Mouse (Mus musculus) ES-E14 (cell line): ENCODE data around the gene Atp1b3. TPM values are rescaled to one million over a fixed set of nuclear protein-coding genes. Genes with fewer than 3 reads are reported as not detected.

Experiments used
- DNase-seq: peaks from one replicate; pipeline ENCODE4 v3.0.0-alpha.2; 2013; ENCODE audit warnings: low read depth, low spot score
- H3K27ac ChIP-seq: 2 replicates; pipeline ENCODE4 v1.5.1; 2012; ENCODE audit warnings: low read depth, mild to moderate bottlenecking, low read length, moderate library complexity, mixed read lengths; ENCODE audit not compliant: poor library complexity, insufficient read depth, severe bottlenecking
- H3K36me3 ChIP-seq: 2 replicates; pipeline ENCODE4 v1.6.1; 2012; ENCODE audit warnings: mild to moderate bottlenecking, low read length, moderate library complexity, mixed read lengths; ENCODE audit not compliant: control insufficient read depth, poor library complexity, insufficient read depth, severe bottlenecking
- H3K4me1 ChIP-seq, 2 experiments: fragments of 150-350 bp in 1 of 2; sonication (generic) in 1 of 2; 2 replicates each; pipeline ENCODE4 v1.6.1; 2012; ENCODE audit warnings: low read length in 2 of 2, mild to moderate bottlenecking in 1 of 2, mixed read lengths in 1 of 2; ENCODE audit not compliant: control insufficient read depth in 2 of 2, insufficient read depth in 2 of 2, poor library complexity in 1 of 2
- H3K4me3 ChIP-seq, 2 experiments: fragments of 150-350 bp in 1 of 2; sonication (generic) in 1 of 2; 2 replicates each; pipeline ENCODE4 v1.5.1; 2012; ENCODE audit warnings: low read length in 2 of 2, low read depth in 1 of 2, mild to moderate bottlenecking in 1 of 2, mixed read lengths in 1 of 2; ENCODE audit not compliant: insufficient read depth in 1 of 2, poor library complexity in 1 of 2, severe bottlenecking in 1 of 2
- H3K9ac ChIP-seq: 2 replicates; pipeline ENCODE4 v1.6.1; 2012; ENCODE audit warnings: low read depth, mild to moderate bottlenecking, low read length, mixed read lengths; ENCODE audit not compliant: poor library complexity, insufficient read depth, severe bottlenecking
- H3K9me3 ChIP-seq: fragments of 150-350 bp; sonication (generic); 2 replicates; pipeline ENCODE4 v1.6.1; 2012; ENCODE audit warnings: low read depth, mild to moderate bottlenecking, low read length; ENCODE audit not compliant: control insufficient read depth, insufficient read depth
- CHD2 ChIP-seq: IDR thresholded peaks from 2 replicates; pipeline ENCODE4 v1.6.1; 2014; ENCODE audit warnings: mild to moderate bottlenecking, low read depth, low read length, inconsistent platforms
- HCFC1 ChIP-seq: IDR thresholded peaks from 2 replicates; pipeline ENCODE4 v1.6.1; 2012; ENCODE audit warnings: low read length, inconsistent platforms, borderline replicate concordance; ENCODE audit not compliant: insufficient read depth
- MAFK ChIP-seq: IDR thresholded peaks from 2 replicates; pipeline ENCODE4 v1.6.1; 2014; ENCODE audit warnings: mild to moderate bottlenecking, low read depth, low read length, inconsistent platforms; ENCODE audit not compliant: insufficient read depth
- ZC3H11A ChIP-seq: IDR thresholded peaks from 2 replicates; pipeline ENCODE4 v1.6.1; 2012; ENCODE audit warnings: low read depth, mild to moderate bottlenecking, inconsistent platforms, low read length, borderline replicate concordance
- ZNF384 ChIP-seq: IDR thresholded peaks from 2 replicates; pipeline ENCODE4 v1.6.1; 2012; ENCODE audit warnings: low read depth, low read length, inconsistent platforms
- in situ Hi-C, 2 experiments: fragments of 600-800 bp; cut with MboI; formaldehyde crosslinking; loops; one replicate each; pipeline ENCODE4 v1.15.1; 2025; ENCODE audit warnings: low sequenced_read_pairs in 2 of 2, inconsistent platforms in 1 of 2; ENCODE audit not compliant: unreplicated experiment in 2 of 2
- total RNA-seq: library from RNA; depleted of rRNA; stranded (reverse); fragments of 300-350 nt; gene quantifications from 2 replicates; pipeline ENCODE4 v1.2.3, GENCODE M21; 2012

Atp1b3 gene
- total RNA-seq, 1 experiment: 132 TPM

GRCm38 (mm10) chr9:96348885-96349284 lies 15.4 kb downstream of the Atp1b3 start:
- H3K9ac ChIP-seq: no peak overlapping the region
- no peaks in the 10 kb centered on the region for H3K9me3 ChIP-seq
- H3K4me3 ChIP-seq: no peak overlapping the region
- no peaks in the 10 kb centered on the region; the same call in 1 of the 2 replicates for H3K36me3 ChIP-seq
- H3K27ac ChIP-seq: no peak overlapping the region; the same call in 1 of the 2 replicates
- TF ChIP-seq MAFK: no peak
- no peak for TF ChIP-seq ZNF384
- no peak for TF ChIP-seq HCFC1
- no peak for TF ChIP-seq ZC3H11A
- no peak for TF ChIP-seq CHD2
- no peak for DNase-seq
- in situ Hi-C loops: no loop called here
- peaks cover 13 to 14% of the 10 kb centered on the region in 2 experiments for H3K4me1 ChIP-seq

- H3K9ac ChIP-seq: no peak overlapping the region
- no peaks in the 10 kb centered on the region for H3K9me3 ChIP-seq
- H3K36me3 ChIP-seq: peaks cover 11% of the 10 kb centered on the region
- DNase-seq: no peak
- no peak overlapping the region for H3K4me3 ChIP-seq
- TF ChIP-seq HCFC1 (no peak), CHD2 (no peak), MAFK (no peak), ZC3H11A (no peak), ZNF384 (no peak)
- peaks cover 6 to 13% of the 10 kb centered on the region in 2 experiments for H3K4me1 ChIP-seq
- in situ Hi-C loops: no loop called here
- H3K27ac ChIP-seq: no peak overlapping the region
These were observed 18.5 kb downstream of the Atp1b3 start for GRCm38 (mm10) chr9:96345750-96346149.

- H3K9ac ChIP-seq: no peak overlapping the region
- peak overlapping the region in 1 of 2 experiments; percentile 1; a peak in 1 of 4 replicates for H3K4me3 ChIP-seq
- in situ Hi-C loops: no loop called here
- no peaks in the 10 kb centered on the region for H3K9me3 ChIP-seq
- DNase-seq: no peak
- TF ChIP-seq ZC3H11A (no peak), CHD2 (no peak), ZNF384 (no peak), HCFC1 (no peak), MAFK (no peak)
- H3K4me1 ChIP-seq: peaks cover 0 to 9% of the 10 kb centered on the region in 2 experiments; a peak in 1 of 4 replicates
- peaks cover 12% of the 10 kb centered on the region for H3K36me3 ChIP-seq
- no peak overlapping the region for H3K27ac ChIP-seq
These were observed 33.1 kb downstream of the Atp1b3 start for GRCm38 (mm10) chr9:96331146-96331545.

- TF ChIP-seq CHD2 (no peak), ZC3H11A (no peak), ZNF384 (no peak), MAFK (no peak), HCFC1 (no peak)
- peaks cover 4% of the 10 kb centered on the region for H3K36me3 ChIP-seq
- in situ Hi-C loops: no loop called here
These were observed 36.0 kb downstream of the Atp1b3 start for GRCm38 (mm10) chr9:96328226-96328625.

GRCm38 (mm10) chr9:96326496-96326923 lies 37.7 kb downstream of the Atp1b3 start:
- H3K9me3 ChIP-seq: no peaks in the 10 kb centered on the region
- H3K36me3 ChIP-seq: no peaks in the 10 kb centered on the region
- H3K27ac ChIP-seq: no peak overlapping the region
- H3K9ac ChIP-seq: no peak overlapping the region
- DNase-seq: no peak
- TF ChIP-seq ZNF384 (no peak), ZC3H11A (no peak), MAFK (no peak), CHD2 (no peak), HCFC1 (no peak)
- H3K4me3 ChIP-seq: no peak overlapping the region
- in situ Hi-C loops: no loop called here
- H3K4me1 ChIP-seq: peaks cover 0 to 11% of the 10 kb centered on the region in 2 experiments; a peak in 1 of 4 replicates

More at GRCm38 (mm10) chr9:96328226-96328625, 36.0 kb downstream of the Atp1b3 start:
- no peak overlapping the region for H3K4me3 ChIP-seq
- no peaks in the 10 kb centered on the region for H3K9me3 ChIP-seq
- DNase-seq: no peak
- peaks cover 0 to 11% of the 10 kb centered on the region in 2 experiments; a peak in 1 of 4 replicates for H3K4me1 ChIP-seq
- no peak overlapping the region for H3K9ac ChIP-seq
- H3K27ac ChIP-seq: no peak overlapping the region
